Mouse (Mus musculus) cerebellum, adult 9-10 months (tissue): ENCODE results near the gene Bloc1s2.

Source experiments
- DNase-seq: peaks from one replicate; pipeline ENCODE4 v3.0.0; 2022

Gene Bloc1s2

DNA sequence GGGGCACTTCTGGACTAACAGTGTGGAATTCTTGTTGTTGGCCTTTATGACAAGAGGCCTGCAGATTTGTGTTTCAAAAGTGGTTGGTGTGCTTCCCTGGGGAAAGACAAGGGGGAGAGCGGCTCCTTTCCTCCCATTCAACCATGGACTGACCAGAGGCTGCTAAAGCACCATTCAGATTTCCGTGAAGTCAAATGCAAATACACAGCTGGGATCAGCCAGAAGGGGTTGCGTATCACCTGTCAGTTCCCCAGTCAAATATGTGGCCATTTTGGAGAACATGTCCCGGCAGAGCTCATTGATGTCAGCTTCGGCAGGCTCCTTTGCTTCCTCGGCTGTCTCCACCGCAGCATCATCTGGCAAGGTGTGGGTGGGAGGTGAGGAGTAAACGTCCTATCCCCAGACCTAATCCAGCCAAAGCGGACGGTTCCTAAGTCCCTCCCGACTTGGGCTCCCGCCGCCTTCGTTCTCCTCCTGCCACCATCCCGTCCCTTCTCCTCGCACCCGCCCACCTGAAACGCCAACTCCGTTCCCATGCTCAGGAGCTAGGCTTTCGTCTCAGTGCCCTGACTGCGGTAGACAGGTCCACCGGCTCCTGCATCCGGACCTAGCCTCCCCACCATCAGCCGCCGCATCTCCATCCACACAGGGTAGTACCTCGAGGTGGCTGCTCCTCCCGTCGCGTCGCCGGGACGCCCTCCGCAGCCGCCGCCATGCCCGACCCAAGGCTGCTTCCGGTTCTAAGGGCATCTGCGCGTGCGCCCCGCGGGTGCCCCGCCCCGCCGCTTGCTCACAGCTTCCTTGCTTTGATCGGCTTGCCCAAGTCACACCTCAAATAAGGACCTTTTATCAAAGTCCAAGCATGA is at the start of gene Bloc1s2:
Bloc1s2 (minus strand) TSS at position 745 of the 866 bp plus-strand sequence.
- peak; percentile 91 for DNase-seq

DNA sequence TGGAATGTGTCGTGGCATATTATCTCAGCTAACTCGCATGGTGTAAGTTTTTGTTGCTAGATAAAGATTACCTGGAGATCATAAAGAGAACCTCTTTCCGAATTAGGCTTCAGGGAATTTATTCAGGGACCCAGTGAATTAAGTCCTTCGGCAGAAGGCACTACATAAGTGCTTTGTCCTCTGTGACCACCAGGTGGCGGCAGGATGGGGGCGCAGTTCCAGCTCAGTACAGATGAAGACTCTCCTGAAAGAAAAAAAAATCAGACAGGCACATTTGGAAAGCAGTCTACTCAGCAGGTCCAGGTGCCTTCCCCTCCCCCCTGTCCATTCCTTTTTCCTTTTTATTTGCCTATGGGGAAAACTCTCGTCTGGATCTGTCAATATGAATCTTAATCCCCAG is 48.9 kb upstream of the Bloc1s2 start:
- DNase-seq = peak; percentile 79

DNA sequence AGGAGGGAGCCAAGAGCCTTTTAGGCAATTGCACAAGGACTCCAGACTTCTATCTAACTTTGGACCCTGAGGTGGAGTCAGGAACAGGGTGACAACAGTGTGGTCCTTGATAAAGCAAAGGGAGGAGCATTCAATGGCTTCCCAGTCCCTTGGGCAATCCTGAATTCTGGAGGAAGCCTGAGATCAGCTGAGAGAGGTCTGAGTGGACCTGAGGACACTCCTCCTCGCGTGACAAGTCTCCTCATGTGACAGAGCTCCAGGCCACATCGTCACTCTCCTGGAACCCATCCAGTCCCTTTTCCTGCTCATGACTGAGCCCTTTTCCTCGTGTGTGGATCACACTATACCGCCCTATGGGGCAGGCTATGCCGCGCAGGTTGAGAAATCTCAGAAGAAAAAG is 47.7 kb upstream of the Bloc1s2 start:
- no peak for DNase-seq

DNA sequence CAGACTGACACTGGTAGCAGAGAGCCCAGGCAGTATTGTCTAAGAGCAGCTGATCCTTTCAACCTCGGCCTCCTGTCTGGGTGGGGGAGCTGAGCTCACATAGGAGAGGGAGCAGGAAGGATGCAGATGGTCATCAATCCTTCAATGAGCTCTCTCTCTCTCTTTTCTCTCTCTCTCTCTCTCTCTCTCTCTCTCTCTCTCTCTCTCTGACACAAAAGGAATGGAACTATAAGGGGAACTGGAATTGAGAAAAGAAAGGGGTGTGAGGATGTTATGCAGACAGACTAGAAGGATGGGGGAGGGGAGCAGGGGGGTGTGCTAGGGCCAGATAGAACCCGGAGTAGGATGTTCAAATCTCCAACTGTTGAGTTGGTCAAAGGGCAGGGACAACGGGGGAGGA is 46.1 kb upstream of the Bloc1s2 start, which contains the start of gene Pkd2l1:
Pkd2l1 (minus strand) TSS at position 101 of the 400 bp plus-strand sequence.
- no peak for DNase-seq

DNA sequence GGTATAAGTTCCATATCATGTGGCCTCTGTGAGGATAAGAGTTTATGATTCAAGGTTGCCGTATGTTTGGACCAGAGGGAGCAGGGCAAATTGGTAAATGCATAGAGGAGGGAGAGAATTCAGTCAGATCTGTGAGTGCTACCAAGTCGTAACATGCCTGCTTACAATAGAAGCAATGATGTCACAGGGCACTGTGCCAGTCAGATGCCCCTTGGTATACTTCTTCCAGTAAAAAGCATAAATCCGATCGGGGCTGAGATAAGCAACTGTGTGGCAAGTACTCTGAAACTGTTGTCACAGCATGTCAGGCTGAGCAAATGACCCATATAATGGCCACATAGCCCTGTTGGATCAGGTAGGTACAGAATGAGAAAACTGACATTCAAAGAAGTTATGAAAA is 42.8 kb upstream of the Bloc1s2 start:
- DNase-seq = no peak

DNA sequence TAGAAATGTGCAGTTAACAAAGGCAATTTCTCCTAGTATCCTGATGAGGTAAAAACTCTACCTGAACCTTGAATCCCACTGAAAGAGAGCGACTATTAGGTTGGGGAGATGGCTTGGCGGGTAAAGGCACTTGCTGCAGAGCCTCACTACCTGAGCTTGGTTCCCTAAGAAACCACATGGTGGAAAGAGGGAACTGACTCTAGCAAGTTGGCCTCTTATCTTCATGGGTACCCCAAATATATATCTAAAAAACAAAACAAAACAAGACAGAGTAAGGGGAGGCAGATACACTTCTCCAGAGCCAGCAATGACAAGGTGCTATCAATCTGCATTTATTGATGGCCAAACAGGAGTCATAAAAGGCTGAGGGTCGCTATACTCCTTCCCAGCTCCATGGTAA is 37.7 kb upstream of the Bloc1s2 start:
- DNase-seq = no peak

DNA sequence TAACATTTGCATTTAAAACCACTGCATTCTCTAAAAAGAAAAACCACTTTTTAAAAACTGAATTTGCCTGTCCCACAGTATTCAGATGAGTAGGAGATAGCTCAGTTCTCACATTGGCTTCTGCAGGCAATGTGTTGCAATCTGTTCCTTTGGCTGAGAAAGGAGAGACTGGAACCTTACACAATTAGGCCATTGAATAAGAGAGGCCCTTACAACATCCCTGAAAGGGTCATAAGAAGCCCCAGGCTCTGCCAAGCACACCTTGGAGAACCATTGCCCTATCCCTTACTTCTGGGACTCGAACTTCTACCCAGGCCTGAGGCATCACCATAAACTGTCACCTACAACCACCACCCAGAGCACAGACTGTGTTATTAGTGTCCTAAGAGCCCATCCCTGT is 34.3 kb upstream of the Bloc1s2 start:
- DNase-seq = no peak

DNA sequence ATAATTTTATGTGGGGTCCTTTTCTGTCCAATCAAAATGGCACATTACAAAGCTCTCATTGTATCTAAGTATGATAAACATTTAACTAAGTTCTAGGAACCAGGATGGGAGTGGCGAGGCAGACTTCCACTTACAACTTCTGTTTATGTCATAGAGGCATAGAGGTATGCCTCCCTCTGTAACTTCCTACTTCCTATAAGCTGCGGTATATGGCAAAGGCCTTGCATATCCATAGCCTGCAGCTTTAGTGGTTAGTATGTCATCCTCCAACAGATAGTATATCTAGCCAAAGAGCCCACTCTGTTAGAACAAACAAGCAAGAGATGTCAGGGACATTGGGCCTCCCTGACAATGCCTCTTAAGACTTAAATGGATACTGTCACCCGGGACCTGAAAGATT is 30.5 kb upstream of the Bloc1s2 start:
- no peak for DNase-seq

DNA sequence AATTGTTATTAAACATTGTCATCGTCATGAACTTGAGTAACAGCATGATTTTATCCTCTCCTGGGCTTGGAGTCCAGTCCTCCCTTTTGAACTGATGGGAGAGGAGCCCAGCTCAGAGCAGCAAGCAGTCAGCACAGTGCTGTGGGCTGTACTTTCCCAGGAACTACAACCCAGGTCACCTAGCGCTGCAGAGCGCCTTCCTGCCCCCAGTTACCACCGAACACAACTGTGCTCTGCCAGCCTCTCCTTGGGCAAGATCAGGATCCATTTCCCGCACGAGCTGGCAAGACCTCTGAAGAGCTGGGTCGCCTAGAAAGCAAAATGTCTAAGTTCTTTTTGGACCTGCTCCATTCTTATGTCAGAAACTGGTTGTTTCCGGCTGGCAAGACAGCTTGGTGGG is 28.6 kb upstream of the Bloc1s2 start:
- DNase-seq = no peak

DNA sequence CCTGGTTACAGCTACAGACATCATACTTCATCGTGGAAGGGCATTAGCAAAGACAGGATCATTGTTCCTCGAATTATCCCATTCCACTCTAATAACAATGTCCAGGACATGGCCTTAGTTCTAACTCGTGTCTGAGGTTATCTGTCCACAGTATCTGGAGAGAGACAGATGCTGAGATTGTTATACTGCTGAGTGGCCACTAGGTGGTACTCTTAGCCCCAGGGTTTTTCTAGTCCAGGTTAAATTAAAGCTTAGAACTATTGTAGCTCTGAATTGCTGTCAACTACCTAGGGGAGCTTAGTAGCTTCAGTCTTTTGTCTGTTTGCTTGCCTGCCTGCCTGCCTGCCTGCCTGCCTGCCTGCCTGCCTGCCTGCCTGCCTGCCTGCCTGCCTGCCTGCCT is 15.3 kb upstream of the Bloc1s2 start:
- DNase-seq = no peak

DNA sequence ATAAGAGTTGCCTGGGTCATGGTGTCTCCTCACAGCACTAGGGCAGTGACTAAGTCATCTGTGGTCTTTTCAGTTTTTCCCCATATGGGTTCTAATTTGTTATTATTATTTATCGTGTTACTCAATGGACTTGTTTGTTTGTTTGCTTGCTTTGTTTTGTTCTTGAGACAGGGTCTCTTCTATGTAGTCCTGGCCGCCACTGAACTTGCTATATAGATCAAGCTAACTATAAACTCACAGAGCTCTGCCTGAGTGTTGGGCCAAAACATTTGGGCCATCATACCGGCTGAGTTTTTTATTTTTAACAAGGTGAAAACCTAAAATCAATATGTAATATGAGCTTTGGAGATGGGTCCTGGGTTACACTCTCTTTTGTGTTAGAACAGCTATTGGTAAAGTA is 13.1 kb upstream of the Bloc1s2 start:
- DNase-seq = no peak

DNA sequence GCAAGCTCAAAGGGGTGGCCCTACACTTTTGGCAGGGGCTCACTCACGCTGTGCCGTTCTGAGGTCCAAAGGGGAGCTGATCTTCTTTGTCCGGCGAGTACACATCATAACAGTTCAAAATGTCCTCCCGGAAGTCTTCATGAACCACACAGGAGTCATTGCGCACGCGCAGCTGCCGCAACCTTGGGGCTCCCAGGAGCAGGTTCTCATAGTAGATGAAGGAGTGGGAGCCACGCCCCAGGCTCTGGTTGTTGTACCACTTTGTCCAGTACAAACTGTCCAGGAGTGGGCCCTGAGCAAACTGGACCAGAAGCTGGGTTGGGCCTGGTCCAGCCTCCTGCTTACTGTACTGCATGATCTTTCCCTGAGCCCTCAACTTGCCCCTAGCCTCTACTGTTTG is 10.8 kb upstream of the Bloc1s2 start:
- no peak for DNase-seq

DNA sequence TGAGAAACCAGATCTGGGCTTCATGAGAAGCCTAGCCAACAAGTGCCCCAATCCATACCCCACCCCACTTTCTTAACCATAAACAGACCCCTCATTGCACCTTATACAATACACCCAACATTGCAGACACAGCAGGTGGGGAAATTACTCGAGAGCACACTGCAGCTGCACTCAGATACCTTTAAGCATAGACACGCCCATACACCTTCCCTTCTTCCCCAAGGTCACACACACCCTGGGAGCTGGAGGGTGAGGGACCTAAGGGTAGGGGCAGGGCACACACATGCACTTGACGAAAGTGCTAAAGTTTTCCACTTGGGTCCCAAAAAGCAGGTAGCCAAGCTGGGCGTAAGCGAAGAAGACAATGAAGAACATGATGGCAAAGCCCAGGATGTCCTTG is 7.5 kb upstream of the Bloc1s2 start:
- no peak for DNase-seq

DNA sequence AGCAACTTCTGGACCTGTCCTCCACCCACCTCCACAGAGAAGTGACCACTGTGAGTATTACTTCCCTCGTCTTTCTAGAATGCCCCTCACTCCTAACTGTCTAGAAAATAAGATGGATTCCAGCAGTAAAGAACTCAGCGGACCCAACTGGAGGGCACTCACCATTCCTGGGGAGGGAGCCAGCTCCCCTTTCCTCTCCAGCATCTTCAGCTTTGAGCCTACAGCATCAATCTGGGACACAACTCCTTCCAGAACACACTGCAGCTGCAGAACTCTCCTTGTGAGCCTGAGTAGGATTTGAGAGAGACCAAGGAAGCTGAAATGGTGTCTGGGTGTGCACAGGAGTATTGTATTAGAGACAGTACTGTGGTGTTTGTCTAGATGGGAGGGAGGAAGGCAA is 2.7 kb upstream of the Bloc1s2 start:
- no peak for DNase-seq

DNA sequence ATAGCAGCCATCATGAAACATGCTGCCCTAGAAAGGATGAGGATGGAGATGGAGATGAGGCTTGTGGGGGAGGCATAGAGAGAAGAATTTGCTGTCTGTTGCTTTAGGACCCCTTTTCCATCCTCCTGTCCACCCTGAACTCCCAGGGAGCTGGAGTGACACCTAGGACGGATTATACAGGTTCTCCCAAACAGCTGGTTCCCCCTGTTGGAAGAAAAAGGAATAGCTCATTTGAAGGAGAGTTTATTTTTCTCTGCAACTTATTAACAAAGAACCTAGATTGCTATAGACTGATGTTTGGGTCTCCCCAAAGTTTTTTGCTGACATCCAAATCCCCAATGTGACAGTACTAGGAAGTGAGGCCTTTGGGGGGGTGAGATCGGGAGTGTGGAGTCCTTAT is 2.1 kb upstream of the Bloc1s2 start:
- no peak for DNase-seq

DNA sequence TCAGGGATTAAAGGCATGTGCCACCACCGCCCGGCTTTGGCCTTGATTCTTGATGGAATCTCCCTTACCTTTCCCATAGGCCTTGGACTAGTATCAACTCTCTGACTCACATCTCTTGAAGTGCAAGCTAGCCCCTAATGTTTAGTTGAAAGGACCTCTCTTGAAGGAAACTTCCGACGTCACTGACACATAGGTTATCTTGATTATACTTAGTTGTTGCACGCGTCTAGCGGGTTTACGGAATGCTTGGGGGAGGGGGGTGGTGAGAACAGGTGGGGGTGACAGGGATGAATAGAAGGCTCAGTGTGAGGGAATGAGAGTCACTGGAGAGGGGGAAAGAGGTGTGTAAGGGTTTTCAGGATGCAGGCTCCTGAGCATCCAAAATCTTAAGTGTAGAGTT is 705 bp upstream of the Bloc1s2 start:
- no peak for DNase-seq

DNA sequence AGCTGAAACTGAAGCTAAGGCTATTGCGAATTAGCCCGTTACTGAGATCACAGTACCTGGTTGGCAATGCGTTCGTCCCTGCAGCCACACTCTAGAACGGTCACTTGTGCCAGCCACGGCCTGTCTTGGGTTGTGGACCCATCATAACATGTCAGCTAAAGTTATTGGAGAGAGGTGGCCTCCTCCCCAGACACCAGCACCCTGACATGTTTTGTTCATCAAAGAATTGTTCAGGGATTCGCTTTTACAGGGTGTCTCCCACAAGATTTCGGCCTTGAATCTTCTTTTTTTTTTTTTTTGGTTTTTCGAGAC is 278 bp upstream of the Bloc1s2 start:
- no peak for DNase-seq

DNA sequence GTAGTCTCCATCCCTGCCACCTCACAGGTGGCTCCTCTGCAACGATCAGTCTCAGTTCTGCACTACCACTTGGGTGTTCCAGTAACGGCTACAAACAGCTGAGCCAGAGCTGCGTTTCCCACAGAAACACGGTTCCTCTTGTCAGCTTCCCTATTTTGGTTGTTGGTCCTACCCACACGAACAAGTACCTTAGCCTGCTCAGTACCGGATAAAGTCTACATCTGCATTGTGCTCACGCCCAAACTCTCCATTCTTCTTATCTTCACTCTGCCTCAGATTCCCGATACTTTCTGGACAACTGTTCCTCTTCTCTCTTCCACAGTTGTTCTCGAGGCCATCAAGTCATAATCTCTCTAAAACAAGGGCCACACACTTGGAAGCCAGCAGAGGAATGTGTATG is 1.9 kb downstream of the Bloc1s2 start:
- DNase-seq = no peak

DNA sequence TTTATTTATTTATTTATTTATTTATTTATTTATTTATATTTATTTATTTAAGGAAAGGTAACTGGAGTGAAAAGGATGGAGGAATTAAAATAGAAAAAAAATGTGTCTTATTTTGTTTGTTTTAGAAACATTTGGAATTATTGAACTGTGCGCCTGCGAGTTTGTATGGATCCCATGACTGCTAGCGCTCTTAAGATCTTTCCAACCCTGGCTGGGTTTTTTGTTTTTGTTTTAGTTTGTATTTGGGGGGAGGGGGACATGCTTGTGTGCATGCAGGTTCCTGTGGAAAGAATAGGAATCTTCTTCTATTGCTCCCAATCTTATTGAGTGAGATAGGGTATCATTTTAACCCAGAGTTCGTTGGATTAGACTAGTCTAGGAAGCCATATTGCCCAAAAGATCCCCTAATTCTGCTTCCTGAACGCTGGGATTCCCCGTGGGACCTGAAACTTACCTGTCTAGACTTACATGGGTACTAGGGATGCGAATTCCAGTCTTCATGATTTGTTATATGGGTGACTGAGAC is 10.2 kb downstream of the Bloc1s2 start:
- DNase-seq = peak; percentile 32

DNA sequence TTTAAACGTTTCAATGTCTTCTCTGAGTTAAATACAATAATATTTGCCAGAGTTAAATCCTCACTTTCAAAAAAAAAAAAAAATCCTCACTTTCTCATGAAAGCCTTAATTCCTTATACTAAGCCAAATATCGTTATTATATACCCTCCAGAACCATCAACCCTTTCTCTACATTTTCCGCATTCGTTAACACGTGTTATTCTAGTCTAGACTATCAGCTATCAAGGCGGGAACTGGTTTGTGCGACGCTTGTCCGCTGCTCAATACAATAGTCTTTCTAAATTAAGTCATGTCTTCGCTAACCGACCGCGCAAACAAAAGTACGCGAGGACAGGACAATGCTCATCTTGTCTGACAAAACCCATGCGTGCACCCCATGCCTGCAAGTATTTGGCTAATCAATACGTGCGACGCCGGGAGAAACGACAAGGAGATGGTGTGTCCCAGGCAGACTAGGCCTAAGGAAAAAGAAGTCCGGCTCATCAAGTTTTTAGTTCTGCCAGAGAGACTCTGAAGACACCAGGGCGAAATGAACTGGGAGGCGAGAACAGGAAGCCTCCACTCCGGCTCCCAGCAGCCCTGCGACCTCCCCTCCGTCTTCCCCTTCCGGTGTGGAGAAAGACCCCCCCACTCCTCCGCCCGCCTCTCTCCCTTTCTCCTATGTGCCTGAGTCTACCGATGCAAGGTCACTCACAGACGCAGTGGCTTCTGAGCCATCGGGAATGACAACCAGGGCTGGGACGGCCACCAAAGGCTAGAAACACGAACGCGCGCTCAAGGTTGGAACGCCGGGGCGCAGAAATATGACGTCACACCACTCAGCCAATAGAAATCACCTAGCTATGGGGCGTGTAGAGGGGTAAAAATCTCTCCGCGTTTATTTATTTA is 10.9 kb downstream of the Bloc1s2 start, which contains the start of gene Cwf19l1:
Cwf19l1 (minus strand) TSS at position 805 of the 888 bp plus-strand sequence.
- DNase-seq = peak; percentile 93

DNA sequence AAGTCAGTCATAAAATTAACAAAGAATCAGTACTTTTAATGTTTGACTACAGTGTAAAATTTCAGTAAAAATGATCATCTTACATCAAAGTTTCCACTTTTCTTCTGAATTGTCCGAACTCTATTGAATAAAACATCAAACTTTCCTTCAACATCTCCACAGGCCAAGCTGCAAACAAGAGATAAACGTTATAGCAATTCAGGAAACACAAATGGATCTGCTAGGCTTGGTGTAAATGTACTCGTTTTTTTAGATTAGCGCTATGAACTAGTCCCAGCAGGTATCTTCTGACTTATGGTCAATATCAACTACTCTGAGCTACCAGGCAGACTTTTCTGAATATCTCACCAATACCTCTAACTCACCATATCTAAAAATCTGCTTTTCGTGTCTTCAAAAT is 13.3 kb downstream of the Bloc1s2 start:
- no peak for DNase-seq

DNA sequence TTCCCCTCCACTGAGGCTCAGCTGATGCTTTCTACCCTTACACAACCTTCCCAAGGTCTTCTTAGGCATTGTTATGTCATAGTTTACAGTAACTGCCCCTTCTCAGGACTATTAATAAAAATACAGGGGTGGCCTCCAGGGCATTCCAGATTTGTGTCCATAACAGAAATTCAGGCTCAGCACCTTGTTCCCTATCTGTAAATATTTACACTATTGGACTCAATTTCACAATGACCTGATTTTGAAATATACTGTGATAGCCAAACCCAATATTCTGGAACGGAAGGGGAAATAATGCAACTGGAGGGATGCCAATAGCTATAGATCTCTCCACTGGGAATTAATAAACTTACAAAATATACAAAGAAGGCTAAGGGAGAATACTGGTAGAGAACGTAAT is 17.7 kb downstream of the Bloc1s2 start:
- DNase-seq = no peak

DNA sequence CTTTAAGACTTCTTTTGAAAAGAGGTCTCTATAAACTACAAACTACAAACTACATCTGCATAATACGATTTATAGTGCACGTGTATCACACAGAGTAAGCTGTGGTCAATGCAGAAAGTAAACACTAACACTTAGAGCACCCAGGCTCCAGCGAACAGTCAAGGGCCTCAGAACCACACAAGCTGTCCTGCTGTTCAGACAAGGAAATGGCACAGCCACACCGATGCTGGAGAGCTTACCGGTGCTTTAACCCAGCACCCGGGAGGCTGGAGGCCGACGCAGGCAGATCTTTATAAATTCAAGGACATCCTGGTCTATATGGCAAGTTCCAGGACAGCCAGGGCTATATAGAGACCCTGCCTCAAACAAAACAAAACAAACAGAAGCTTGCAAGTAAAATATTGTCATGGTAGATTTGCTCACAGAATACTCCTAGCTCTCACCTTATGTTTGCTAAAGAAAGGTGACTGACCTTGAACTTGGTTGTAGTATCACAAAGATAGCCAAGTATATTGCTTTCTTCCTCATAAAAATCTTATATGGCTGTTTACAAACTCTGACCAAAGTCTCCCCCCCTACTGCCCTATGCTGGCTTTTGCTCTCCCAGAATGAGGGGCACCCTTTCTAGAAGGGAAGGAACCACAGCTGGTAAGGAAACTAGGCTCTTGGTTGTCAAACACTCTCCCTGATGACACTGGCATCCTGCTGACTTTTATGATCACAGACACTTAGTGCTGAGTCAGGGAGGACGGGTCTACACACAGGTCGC is 18.3 kb downstream of the Bloc1s2 start:
- no peak for DNase-seq
